Mouse (Mus musculus): ENCODE data around the gene Fmod.

Gene Fmod

GRCm38 (mm10) chr1:134097080-134097855 lies 60.2 kb downstream of the Fmod start:
- DNase-seq: no peak

Data from cerebellum, postnatal 14 days (tissue).